Mouse (Mus musculus) cortical plate, adult 2 months (tissue): ENCODE results near the gene Cpeb3. TPM values are rescaled to one million over a fixed set of nuclear protein-coding genes. Genes with fewer than 3 reads are reported as not detected.
A peak's percentile ranks its signal among the peaks of the same experiment; 100 is the strongest.
"Not testable (repeated sequence)": the region's sequence is repeated elsewhere in the genome, so short reads cannot be mapped to it uniquely, and the experiment has no call there.

Experiments used
- H3K27ac ChIP-seq: fragments of 200-500 bp; 2 replicates; pipeline ENCODE4 v1.5.1; 2012; ENCODE audit warnings: low read length, control low read depth, inconsistent platforms; ENCODE audit not compliant: insufficient read depth
- H3K4me1 ChIP-seq: fragments of 200-500 bp; 2 replicates; pipeline ENCODE4 v1.6.1; 2011; ENCODE audit warnings: low read length; ENCODE audit not compliant: control insufficient read depth, insufficient read depth
- H3K4me3 ChIP-seq: fragments of 200-500 bp; 2 replicates; pipeline ENCODE4 v1.5.1; 2011; ENCODE audit warnings: mild to moderate bottlenecking, low read length, control low read depth; ENCODE audit not compliant: insufficient read depth
- CTCF ChIP-seq: fragments of 200-500 bp; IDR thresholded peaks from 2 replicates; pipeline ENCODE4 v1.5.1; 2011; ENCODE audit warnings: mild to moderate bottlenecking, control low read depth, low read length; ENCODE audit not compliant: insufficient read depth; ENCODE audit errors: extremely low read depth
- POLR2A ChIP-seq: fragments of 200-500 bp; IDR thresholded peaks from 2 replicates; pipeline ENCODE4 v1.6.1; 2011; ENCODE audit warnings: mild to moderate bottlenecking, low read length, control low read depth; ENCODE audit not compliant: insufficient read depth; ENCODE audit errors: extremely low read depth
- polyA plus RNA-seq: library from polyadenylated mRNA; depleted of rRNA; stranded (reverse); fragments of >200 nt; gene quantifications from 2 replicates; pipeline ENCODE4 v1.2.3, GENCODE M21; 2012

The Cpeb3 gene
- polyA plus RNA-seq, 1 experiment: 35.8 TPM

DNA sequence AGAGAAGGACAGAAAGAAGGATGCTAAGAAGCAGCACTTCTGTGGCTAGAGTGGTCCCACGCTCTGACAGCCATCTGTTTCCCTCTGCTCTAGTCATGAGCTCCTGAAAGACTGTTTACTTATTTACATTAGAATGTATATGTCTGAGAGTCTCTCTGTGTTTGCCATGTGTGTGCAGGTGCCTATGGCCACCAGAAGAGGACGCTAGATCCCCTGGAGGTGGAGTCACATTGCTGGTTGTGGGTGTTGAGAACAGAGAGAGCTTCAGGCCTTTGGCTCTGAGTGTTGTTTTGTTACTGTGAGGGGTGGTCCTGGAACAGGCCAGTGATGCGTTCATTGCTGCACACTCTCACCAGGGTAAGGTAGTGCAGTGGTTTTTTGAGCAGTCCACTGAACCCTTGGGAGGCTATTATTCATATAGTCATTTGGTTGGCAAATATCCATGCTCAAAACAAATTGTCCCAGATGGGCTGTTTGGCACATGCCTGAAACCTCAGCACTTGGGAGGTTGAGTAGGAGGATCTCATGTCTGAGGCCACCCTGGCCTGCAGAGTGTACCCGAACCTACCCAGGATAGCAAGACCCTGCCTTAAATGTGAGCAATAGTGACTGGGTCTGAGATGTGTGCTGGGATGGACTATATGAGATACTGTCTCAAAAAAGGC is 112.6 kb downstream of the Cpeb3 start:
- Histone ChIP-seq H3K27ac (no peak overlapping the region), H3K4me3 (no peak overlapping the region), H3K4me1 (peaks cover 6% of the 10 kb centered on the region)
- TF ChIP-seq POLR2A (no peak), CTCF (0 out of 2 replicates have a peak, but pooled peaks have one; percentile 5)

GRCm38 (mm10) chr19:37093181-37093580 is 115.2 kb downstream of the Cpeb3 start:
- TF ChIP-seq POLR2A (no peak), CTCF (no peak)
- Histone ChIP-seq H3K4me1 (peaks cover 14% of the 10 kb centered on the region), H3K27ac (no peak overlapping the region), H3K4me3 (no peak overlapping the region)

- H3K4me3 ChIP-seq: no peak overlapping the region
These were observed 118.0 kb downstream of the Cpeb3 start for GRCm38 (mm10) chr19:37090146-37091061.

GRCm38 (mm10) chr19:37088043-37088748 is 120.2 kb downstream of the Cpeb3 start:
- peak overlapping the region; percentile 56; the same call in 1 of the 2 replicates for H3K27ac ChIP-seq
- no peak for TF ChIP-seq CTCF
- no peak for TF ChIP-seq POLR2A
- H3K4me1 ChIP-seq: peaks cover 14% of the 10 kb centered on the region
- no peak overlapping the region for H3K4me3 ChIP-seq

More at GRCm38 (mm10) chr19:37090146-37091061, 118.0 kb downstream of the Cpeb3 start:
- Histone ChIP-seq H3K27ac (peak overlapping the region; percentile 85), H3K4me1 (peaks cover 12% of the 10 kb centered on the region)
- no peak for TF ChIP-seq CTCF
- no peak for TF ChIP-seq POLR2A

- TF ChIP-seq CTCF: no peak
- TF ChIP-seq POLR2A: no peak
- peaks cover 10% of the 10 kb centered on the region for H3K4me1 ChIP-seq
- H3K27ac ChIP-seq: no peak overlapping the region
- H3K4me3 ChIP-seq: no peak overlapping the region
These were observed 123.9 kb downstream of the Cpeb3 start for GRCm38 (mm10) chr19:37084546-37084945.

- Histone ChIP-seq H3K4me3 (no peak overlapping the region), H3K4me1 (peaks cover 16% of the 10 kb centered on the region), H3K27ac (no peak overlapping the region)
- TF ChIP-seq POLR2A (no peak), CTCF (no peak)
These were observed 126.9 kb downstream of the Cpeb3 start for GRCm38 (mm10) chr19:37081467-37081866.

- H3K4me1 ChIP-seq: peaks cover 15% of the 10 kb centered on the region
- no peak overlapping the region for H3K27ac ChIP-seq
- no peak for TF ChIP-seq CTCF
- no peak for TF ChIP-seq POLR2A
- H3K4me3 ChIP-seq: no peak overlapping the region
These were observed 129.2 kb downstream of the Cpeb3 start for GRCm38 (mm10) chr19:37079151-37079550.

GRCm38 (mm10) chr19:37078571-37078970 is 129.8 kb downstream of the Cpeb3 start:
- peaks cover 16% of the 10 kb centered on the region for H3K4me1 ChIP-seq
- no peak for TF ChIP-seq POLR2A
- TF ChIP-seq CTCF: no peak
- peak overlapping the region; percentile 44; the same call in 1 of the 2 replicates for H3K27ac ChIP-seq
- H3K4me3 ChIP-seq: no peak overlapping the region

- peak; percentile 34; the same call in 1 of the 2 replicates for TF ChIP-seq POLR2A
- TF ChIP-seq CTCF: no peak
- Histone ChIP-seq H3K4me3 (no peak overlapping the region), H3K27ac (no peak overlapping the region), H3K4me1 (peaks cover 20% of the 10 kb centered on the region)
These were observed 130.3 kb downstream of the Cpeb3 start for GRCm38 (mm10) chr19:37078064-37078463.

DNA sequence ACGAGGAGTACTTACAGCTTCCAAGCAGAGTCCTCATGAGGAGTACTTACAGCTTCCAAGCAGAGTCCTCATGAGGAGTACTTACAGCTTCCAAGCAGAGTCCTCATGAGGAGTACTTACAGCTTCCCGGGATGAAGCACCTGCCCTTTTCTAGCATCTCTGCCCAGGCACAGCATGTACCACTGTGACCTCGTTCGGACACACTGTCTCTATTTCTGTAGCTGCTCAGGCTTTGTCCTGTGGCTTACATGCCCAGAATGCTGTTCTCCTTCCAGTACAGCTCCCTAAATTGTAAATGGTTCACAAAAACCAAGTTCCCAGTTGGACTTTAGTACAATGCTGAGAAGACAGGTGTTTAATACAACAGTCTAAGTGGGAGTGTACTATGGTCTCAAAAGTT is 131.1 kb downstream of the Cpeb3 start:
- H3K4me1 ChIP-seq: peaks cover 20% of the 10 kb centered on the region
- H3K27ac ChIP-seq, H3K4me3 ChIP-seq: not testable (repeated sequence)
